Mouse (Mus musculus) heart, embryonic 12.5 days (tissue): ENCODE results near the gene Rbl2. TPM values are rescaled to one million over a fixed set of nuclear protein-coding genes. Genes with fewer than 3 reads are reported as not detected.

Experiments
- ATAC-seq: fragments of 200-750 bp; cut with Nextera tagmentation; 2 replicates; pipeline ENCODE4 v1.8.0; 2017; ENCODE audit warnings: moderate TSS enrichment, moderate library complexity; ENCODE audit not compliant: insufficient number of reproducible peaks, low FRiP score
- H3K27ac ChIP-seq: fragments of 300-500 bp; sonication (generic); 2 replicates; pipeline ENCODE4 v1.5.1; 2016; ENCODE audit warnings: mild to moderate bottlenecking, moderate library complexity; ENCODE audit not compliant: poor library complexity, severe bottlenecking
- H3K27me3 ChIP-seq: fragments of 300-500 bp; sonication (generic); replicated peaks from 2 replicates; pipeline ENCODE4 v1.6.1; 2016; ENCODE audit warnings: mild to moderate bottlenecking, moderate library complexity
- H3K36me3 ChIP-seq: fragments of 300-500 bp; sonication (generic); 2 replicates; pipeline ENCODE4 v1.6.1; 2016; ENCODE audit warnings: mild to moderate bottlenecking, moderate library complexity
- H3K4me1 ChIP-seq: fragments of 300-500 bp; sonication (generic); replicated peaks from 2 replicates; pipeline ENCODE4 v1.6.1; 2016; ENCODE audit warnings: mild to moderate bottlenecking
- H3K4me2 ChIP-seq: fragments of 300-500 bp; sonication (generic); 2 replicates; pipeline ENCODE4 v1.6.1; 2016; ENCODE audit warnings: mild to moderate bottlenecking, moderate library complexity
- H3K4me3 ChIP-seq: fragments of 300-500 bp; sonication (generic); 2 replicates; pipeline ENCODE4 v1.5.1; 2016; ENCODE audit warnings: mild to moderate bottlenecking
- H3K9ac ChIP-seq: fragments of 300-500 bp; sonication (generic); 2 replicates; pipeline ENCODE4 v1.6.1; 2016; ENCODE audit warnings: mild to moderate bottlenecking, moderate library complexity
- H3K9me3 ChIP-seq: fragments of 300-500 bp; sonication (generic); replicated peaks from 2 replicates; pipeline ENCODE4 v1.6.1; 2016; ENCODE audit warnings: mild to moderate bottlenecking, moderate library complexity
- WGBS: fragments of 180-500 bp; shearing (Covaris S2); methylation state at CpG from one replicate; pipeline ENCODE4 v1.1.7; 2016; 5-methylcytosine and 5-hydroxymethylcytosine counted together
- polyA plus RNA-seq: library from polyadenylated mRNA; unstranded; fragments of >200 nt; fragmentation: Nextera tagmentation; extraction: Ambion mirVana; gene quantifications from 2 replicates; pipeline ENCODE4 v1.2.1, GENCODE M21; 2016

The Rbl2 gene
- polyA plus RNA-seq, 1 experiment from 2014 or later, result 18.5 TPM

DNA sequence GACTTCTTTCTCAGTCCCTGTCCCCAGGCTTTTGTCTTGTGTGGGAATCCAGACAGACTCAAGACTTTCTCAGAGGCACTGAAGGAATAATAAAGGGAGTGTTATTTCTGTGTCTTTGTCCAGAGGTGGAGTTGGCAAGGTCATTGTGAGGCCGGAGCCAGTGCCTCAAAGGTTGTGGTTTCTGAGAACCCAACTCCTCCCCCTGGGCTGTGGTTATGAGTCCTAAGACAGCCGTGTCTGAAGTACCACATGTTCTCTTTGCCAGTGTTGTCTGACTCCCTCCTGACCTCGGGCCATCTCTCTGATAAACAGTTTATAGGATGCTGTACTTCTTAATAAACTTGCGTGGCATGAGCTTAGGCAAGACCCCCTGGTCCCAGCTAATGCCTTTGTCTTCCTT lies 4.7 kb upstream of the Rbl2 start:
- WGBS, result 67% methylated on average over 4 of the region's 4 CpGs
- no peaks in the 10 kb centered on the region for H3K27me3 ChIP-seq
- H3K4me1 ChIP-seq, result peaks cover 9% of the 10 kb centered on the region; the same call in 1 of the 2 replicates
- H3K9ac ChIP-seq, result no peak overlapping the region
- no peaks in the 10 kb centered on the region for H3K36me3 ChIP-seq
- H3K9me3 ChIP-seq, result no peaks in the 10 kb centered on the region
- ATAC-seq, result no peak
- H3K4me2 ChIP-seq, result no peak overlapping the region
- no peak overlapping the region for H3K27ac ChIP-seq
- H3K4me3 ChIP-seq, result no peak overlapping the region

DNA sequence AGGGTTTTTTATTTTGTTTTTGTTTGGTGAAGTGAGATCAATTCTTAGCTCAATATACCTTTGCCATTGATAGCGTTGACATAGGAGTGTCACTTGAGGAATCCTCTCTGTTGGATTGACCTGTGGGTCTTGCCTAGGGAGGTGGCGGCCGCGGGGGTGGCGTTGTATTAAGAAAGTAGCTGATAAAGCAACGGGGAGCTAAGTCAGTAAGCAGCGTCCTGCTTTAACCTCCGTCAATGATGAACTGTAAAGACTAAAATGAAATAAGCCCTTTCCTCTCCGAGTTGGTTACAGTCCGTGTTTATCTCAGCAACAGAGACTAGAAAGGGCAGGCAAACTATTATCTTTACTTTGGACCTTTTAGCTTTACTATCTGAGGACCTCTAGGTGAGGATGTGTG lies 450 bp upstream of the Rbl2 start:
- Histone ChIP-seq H3K27ac (no peak overlapping the region), H3K36me3 (no peaks in the 10 kb centered on the region), H3K4me2 (peak overlapping the region; percentile 65), H3K4me3 (peak overlapping the region; percentile 85), H3K4me1 (peaks cover 15% of the 10 kb centered on the region), H3K27me3 (no peaks in the 10 kb centered on the region), H3K9ac (0 out of 2 replicates have a peak overlapping the region, but pooled peaks have one; percentile 21), H3K9me3 (no peaks in the 10 kb centered on the region)
- WGBS, result 8% methylated on average over 10 of the region's 10 CpGs
- ATAC-seq, result peak; percentile 1; the same call in 1 of the 2 replicates

DNA sequence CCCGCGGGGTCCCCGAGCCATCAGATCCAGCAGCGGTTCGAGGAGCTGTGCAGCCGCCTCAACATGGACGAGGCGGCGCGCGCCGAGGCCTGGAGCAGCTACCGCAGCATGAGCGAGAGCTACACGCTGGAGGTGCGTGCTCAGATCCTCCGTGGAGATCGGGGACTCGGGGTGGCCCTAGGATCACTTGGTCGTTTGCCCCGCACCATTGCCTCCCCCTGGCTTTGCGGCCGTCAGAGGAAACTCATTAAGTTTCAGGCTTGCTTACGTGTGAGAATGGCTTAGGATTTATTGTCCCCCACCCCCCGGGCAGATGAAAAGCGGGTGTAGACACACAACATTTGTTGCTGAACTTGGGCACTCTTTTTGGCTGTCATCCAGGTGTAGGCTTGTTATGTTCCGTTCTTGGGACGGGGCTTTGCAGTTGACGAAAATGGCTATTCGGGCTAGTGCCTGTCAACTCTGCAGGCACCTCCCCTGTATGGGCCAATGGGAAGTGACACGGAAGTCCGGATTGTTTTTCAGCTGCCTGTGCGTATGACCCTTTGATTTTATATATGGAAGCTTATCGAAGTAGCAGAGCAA lies 510 bp downstream of the Rbl2 start:
- Histone ChIP-seq H3K27ac (peak overlapping the region; percentile 67), H3K9me3 (no peaks in the 10 kb centered on the region), H3K27me3 (no peaks in the 10 kb centered on the region), H3K9ac (peak overlapping the region; percentile 79), H3K36me3 (0 out of 2 replicates have a peak, but pooled peaks cover 2% of the 10 kb centered on the region), H3K4me1 (peaks cover 15% of the 10 kb centered on the region), H3K4me2 (peak overlapping the region; percentile 65), H3K4me3 (peak overlapping the region; percentile 85)
- 0% methylated on average over 34 of the region's 34 CpGs for WGBS
- ATAC-seq, result peak; percentile 85

DNA sequence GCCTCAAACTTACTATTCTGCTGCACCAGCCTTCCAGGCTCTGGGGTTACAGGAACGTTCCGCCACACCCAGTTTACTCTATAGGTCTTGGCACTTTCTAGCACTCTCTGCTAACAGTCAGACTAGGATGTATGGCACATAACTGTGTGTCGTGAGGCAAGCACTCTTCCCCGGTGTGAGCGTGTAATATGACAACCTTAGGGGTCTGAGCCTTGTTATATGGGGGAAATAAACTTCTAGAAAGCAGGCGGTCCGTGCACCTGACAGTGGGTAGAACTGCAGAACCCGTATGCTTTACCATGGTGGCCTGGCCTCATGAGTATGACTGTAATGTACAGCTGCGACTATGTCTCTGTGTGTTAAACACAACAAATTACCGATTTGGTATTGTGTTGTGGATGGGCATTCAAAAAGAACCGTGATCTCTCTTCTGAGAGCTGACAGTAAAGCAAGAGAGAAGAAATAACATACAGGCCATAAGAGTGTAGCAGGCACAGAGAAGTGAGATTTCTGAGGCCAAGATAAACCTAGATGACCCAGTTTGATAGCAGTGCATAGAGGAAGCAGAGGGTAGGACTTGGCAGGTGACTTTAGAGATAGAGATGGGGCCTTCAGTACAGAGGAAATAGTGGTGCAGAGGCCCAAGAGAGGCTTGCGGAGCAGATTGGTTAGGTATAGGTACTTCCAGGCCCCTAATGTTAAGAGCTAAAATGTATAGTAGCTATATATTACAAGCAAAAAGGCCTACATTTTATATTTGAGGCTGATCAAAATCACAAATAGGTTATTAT lies 7.4 kb downstream of the Rbl2 start:
- no peak overlapping the region for H3K27ac ChIP-seq
- H3K9me3 ChIP-seq, result no peaks in the 10 kb centered on the region
- no peak overlapping the region for H3K4me3 ChIP-seq
- peaks cover 21% of the 10 kb centered on the region for H3K36me3 ChIP-seq
- H3K4me2 ChIP-seq, result no peak overlapping the region
- no peaks in the 10 kb centered on the region for H3K27me3 ChIP-seq
- no peak for ATAC-seq
- no peaks in the 10 kb centered on the region for H3K4me1 ChIP-seq
- no peak overlapping the region for H3K9ac ChIP-seq
- 87% methylated on average over 12 of the region's 12 CpGs for WGBS

DNA sequence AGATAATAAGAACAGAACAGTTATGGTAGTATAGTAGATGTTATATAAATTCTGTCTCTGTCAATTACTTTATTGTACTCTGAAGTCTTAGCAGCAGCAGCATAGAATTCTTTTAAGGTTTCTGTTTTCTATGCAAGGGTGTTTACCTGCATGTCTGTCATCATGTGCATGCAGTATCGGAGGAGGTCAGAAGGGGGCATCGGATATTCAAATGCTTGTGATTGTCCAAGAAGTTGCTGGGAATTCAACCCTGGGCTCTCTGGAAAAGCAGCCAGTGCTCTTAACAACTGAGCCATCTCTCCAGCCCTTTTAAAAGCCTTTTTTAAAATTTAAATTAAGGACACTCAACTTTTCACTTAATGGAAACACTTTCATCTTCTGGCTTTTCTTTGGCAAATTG lies 9.8 kb downstream of the Rbl2 start:
- Histone ChIP-seq H3K4me3 (no peak overlapping the region), H3K9ac (no peak overlapping the region), H3K4me1 (no peaks in the 10 kb centered on the region), H3K9me3 (no peaks in the 10 kb centered on the region), H3K36me3 (peaks cover 27% of the 10 kb centered on the region), H3K27ac (no peak overlapping the region), H3K27me3 (no peaks in the 10 kb centered on the region), H3K4me2 (no peak overlapping the region)
- no peak for ATAC-seq
- 91% methylated on average over 2 of the region's 2 CpGs for WGBS

DNA sequence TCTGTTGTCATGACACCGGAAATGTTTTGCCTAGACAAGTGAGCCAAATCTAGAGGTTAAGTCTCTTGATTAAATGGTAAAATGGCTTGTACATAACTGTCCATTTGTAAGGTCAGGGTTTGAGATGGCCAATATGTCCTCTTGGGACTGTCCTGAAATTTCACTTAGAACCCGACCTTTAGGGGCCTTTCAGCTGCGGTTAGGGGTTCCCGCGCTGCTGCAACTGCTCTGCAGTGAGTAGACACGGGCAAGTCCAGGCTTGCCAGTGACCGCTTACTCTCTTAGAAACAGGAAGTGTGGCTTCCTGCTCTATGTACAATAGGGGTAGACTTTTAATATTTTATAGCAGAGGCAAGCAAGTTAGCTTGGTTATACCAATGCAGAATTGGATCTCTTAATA lies 12.1 kb downstream of the Rbl2 start:
- no peak for ATAC-seq
- WGBS, result 78% methylated on average over 7 of the region's 7 CpGs
- Histone ChIP-seq H3K27me3 (no peaks in the 10 kb centered on the region), H3K9me3 (no peaks in the 10 kb centered on the region), H3K4me3 (no peak overlapping the region), H3K36me3 (peaks cover 33% of the 10 kb centered on the region), H3K4me2 (no peak overlapping the region), H3K4me1 (no peaks in the 10 kb centered on the region), H3K27ac (no peak overlapping the region), H3K9ac (no peak overlapping the region)

DNA sequence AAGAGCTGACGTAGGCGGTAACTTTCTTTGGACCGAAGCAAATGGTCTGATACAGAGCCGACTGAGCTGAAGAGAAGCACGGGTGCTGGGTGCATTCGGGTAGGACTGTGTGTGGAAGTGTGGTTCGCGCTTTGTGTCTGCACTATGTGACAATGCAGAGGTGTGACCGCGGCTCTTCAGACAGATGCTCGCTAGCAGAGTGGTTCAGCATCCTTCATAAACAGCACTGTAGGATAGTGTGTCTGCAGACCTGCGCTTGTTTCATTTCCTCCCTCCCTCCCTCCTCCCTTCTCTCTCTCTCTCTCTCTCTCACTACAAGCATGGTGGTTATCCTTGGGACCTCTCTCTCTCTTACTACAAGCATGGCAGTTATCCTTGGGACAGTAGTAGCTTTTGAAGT lies 12.6 kb downstream of the Rbl2 start:
- Histone ChIP-seq H3K4me1 (no peaks in the 10 kb centered on the region), H3K4me2 (no peak overlapping the region), H3K9ac (no peak overlapping the region), H3K27ac (no peak overlapping the region), H3K4me3 (no peak overlapping the region), H3K36me3 (peaks cover 36% of the 10 kb centered on the region), H3K9me3 (no peaks in the 10 kb centered on the region), H3K27me3 (no peaks in the 10 kb centered on the region)
- no peak for ATAC-seq
- WGBS, result 83% methylated on average over 12 of the region's 12 CpGs

DNA sequence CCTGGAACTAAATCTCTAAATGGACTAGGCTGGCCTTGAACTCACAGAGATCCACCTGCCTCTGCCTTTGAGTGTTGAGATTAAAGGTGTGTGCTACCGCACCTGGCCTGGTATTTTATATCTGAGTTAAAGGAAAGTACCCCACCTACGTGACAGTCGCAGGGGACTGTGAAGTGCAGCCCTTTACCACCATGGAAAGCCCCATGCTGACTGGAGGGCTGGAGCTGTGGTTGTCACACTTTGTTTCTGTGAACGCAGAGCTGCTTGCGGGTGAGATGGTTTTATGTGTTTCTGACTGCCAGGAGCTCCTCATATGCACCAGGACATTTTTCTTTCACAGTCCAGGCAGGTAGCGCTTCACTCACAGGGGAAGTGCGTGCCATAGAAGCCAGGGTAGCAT lies 18.6 kb downstream of the Rbl2 start:
- no peak overlapping the region for H3K4me3 ChIP-seq
- peaks cover 57% of the 10 kb centered on the region for H3K36me3 ChIP-seq
- no peaks in the 10 kb centered on the region for H3K4me1 ChIP-seq
- H3K27ac ChIP-seq, result no peak overlapping the region
- H3K27me3 ChIP-seq, result no peaks in the 10 kb centered on the region
- H3K4me2 ChIP-seq, result no peak overlapping the region
- no peaks in the 10 kb centered on the region for H3K9me3 ChIP-seq
- WGBS, result 92% methylated on average over 7 of the region's 7 CpGs
- no peak overlapping the region for H3K9ac ChIP-seq
- no peak for ATAC-seq

DNA sequence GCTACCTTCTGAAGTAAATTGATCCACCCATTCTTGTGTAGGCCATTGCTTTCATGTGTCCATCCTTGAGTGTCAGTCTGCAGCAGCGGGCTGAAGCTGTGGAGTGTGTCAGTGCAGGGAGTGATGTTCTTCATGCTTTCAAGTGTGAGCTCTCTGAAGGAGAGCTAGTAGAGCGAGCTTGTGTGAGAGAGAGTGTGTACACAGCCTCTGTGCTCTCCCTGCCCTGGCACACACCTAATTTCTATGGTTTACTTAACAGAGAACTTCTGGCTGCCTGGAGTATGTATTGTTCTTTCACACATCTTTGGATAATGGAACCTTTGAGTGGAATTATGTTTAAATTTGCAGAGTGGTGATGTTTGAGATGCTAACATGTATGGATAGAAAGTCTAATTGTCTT lies 19.7 kb downstream of the Rbl2 start:
- Histone ChIP-seq H3K27ac (no peak overlapping the region), H3K4me2 (no peak overlapping the region), H3K27me3 (no peaks in the 10 kb centered on the region), H3K4me1 (no peaks in the 10 kb centered on the region), H3K36me3 (peaks cover 58% of the 10 kb centered on the region), H3K9me3 (no peaks in the 10 kb centered on the region), H3K4me3 (no peak overlapping the region), H3K9ac (no peak overlapping the region)
- WGBS, result 91% methylated on average over 2 of the region's 2 CpGs
- no peak for ATAC-seq

DNA sequence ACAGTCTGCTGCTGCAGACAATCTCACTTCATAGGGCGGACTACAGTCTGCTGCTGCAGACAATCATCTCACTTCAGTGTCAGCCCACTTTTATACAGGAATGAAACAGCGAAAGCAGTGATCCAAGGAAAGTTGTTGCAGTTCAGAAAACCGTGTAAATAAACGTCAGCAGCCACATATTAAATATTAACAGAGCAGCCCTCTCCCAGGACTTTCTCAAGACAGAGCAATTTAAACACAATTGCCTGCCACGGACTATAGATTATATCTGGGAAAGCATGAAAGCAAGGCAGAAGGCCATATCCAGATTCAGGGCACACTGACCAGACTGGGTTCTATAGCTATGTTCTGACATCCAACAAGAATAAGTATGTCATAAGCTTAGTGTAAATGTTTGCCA lies 24.3 kb downstream of the Rbl2 start:
- Histone ChIP-seq H3K4me1 (peaks cover 4% of the 10 kb centered on the region), H3K27me3 (no peaks in the 10 kb centered on the region), H3K4me3 (no peak overlapping the region), H3K27ac (no peak overlapping the region), H3K9ac (no peak overlapping the region), H3K36me3 (peaks cover 53% of the 10 kb centered on the region), H3K4me2 (no peak overlapping the region), H3K9me3 (no peaks in the 10 kb centered on the region)
- WGBS, result 84% methylated on average over 5 of the region's 5 CpGs
- ATAC-seq, result no peak

DNA sequence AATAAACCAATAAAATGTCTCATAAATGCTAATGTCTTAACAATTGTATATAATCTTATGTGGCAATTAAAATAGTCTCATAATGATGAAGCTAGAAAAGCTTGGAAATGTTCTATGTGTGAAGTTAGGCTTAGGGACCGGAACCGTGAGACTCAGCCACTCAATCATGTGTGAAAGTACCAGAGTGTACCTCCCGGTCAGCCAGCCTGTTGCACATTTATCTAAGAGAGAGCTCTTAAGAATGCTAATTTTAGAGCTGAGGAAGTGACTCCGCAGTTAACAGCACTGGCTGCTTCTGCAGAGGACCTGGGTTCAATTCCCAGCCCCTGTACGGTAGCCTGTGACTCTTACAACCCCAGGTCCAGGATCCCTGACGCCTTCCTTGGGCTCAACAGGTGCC lies 28.2 kb downstream of the Rbl2 start:
- Histone ChIP-seq H3K9ac (no peak overlapping the region), H3K27me3 (no peaks in the 10 kb centered on the region), H3K4me1 (peaks cover 4% of the 10 kb centered on the region), H3K36me3 (peaks cover 48% of the 10 kb centered on the region), H3K27ac (no peak overlapping the region), H3K9me3 (no peaks in the 10 kb centered on the region), H3K4me2 (no peak overlapping the region), H3K4me3 (no peak overlapping the region)
- no peak for ATAC-seq
- WGBS, result 58% methylated on average over 6 of the region's 6 CpGs
